Mouse (Mus musculus): ENCODE data around the gene Wdr25.

DNA sequence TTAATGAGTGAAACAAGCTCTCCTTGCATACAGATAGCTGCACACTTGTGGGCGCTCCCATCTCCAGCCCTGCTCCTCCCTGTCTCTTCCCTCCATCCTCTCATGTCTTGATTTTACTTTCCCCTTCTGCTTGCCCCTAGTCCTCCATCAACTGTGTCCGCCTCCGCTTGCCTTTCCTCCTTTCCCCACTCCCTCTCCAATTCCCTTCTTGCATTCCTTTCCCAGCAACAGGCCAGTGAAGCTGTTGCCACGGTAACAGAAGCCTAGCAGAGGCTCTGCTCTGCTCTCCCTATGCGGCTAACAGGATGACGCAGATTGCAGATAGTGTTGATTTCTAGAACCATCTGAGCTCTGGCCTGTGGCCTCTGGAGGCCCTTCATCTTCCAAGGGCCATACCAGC, 22.5 kb downstream of the Wdr25 start:
- TF ChIP-seq POLR2A (IDR thresholded peaks at IDR 0.05; ENCODE audit: control insufficient read depth, extremely low read depth, insufficient read depth, low read length, poor library complexity) (no peak), CTCF (IDR thresholded peaks at IDR 0.05; ENCODE audit: borderline replicate concordance, control insufficient read depth, extremely low read depth, insufficient read depth, low read length, poor library complexity) (no peak)

Measured in thymus, adult 2 months (tissue).